Comparison of ENCODE assay signal across 8 mouse cellular contexts in genomic region chr14:87140327-87140962, GRCm38 (mm10). TPM values are rescaled to one million over a fixed set of nuclear protein-coding genes. Genes with fewer than 3 reads are reported as not detected.
A peak's percentile ranks its signal among the peaks of the same experiment; 100 is the strongest.
DNase-seq lines count a peak whose midpoint lies in the region; ATAC-seq and TF ChIP-seq lines count a peak whose summit lies in the region.

No protein-coding gene starts in this region.

- no peaks in the 10 kb centered on the region for H3K36me3 ChIP-seq in liver, adult 2 months (ENCODE audit: control insufficient read depth, insufficient read depth, low read length)
- H3K36me3 ChIP-seq in forebrain, embryonic 15.5 days, result no peaks in the 10 kb centered on the region
- no peaks in the 10 kb centered on the region for H3K36me3 ChIP-seq in limb, embryonic 13.5 days

- H3K27me3 ChIP-seq in liver, adult 2 months (ENCODE audit: control insufficient read depth, insufficient read depth, low read length), result no peaks in the 10 kb centered on the region
- H3K27me3 ChIP-seq in forebrain, embryonic 15.5 days, result no peaks in the 10 kb centered on the region
- H3K27me3 ChIP-seq in limb, embryonic 13.5 days, result no peaks in the 10 kb centered on the region

- no peak overlapping the region for H3K27ac ChIP-seq in liver, adult 2 months (replicated peaks; ENCODE audit: insufficient read depth, low read depth, low read length)
- no peak overlapping the region for H3K27ac ChIP-seq in forebrain, embryonic 15.5 days (replicated peaks)
- no peak overlapping the region for H3K27ac ChIP-seq in limb, embryonic 13.5 days

- peaks cover 1% of the 10 kb centered on the region; the same call in 1 of the 2 replicates for H3K4me1 ChIP-seq in liver, adult 2 months (ENCODE audit: control insufficient read depth, insufficient read depth, low read length)
- H3K4me1 ChIP-seq in forebrain, embryonic 15.5 days, result peaks cover 14% of the 10 kb centered on the region
- H3K4me1 ChIP-seq in limb, embryonic 13.5 days, result peaks cover 5% of the 10 kb centered on the region; the same call in 1 of the 2 replicates

- peak overlapping the region; percentile 92 for H3K4me2 ChIP-seq in forebrain, embryonic 15.5 days (replicated peaks)
- H3K4me2 ChIP-seq in limb, embryonic 13.5 days (replicated peaks), result peak overlapping the region; percentile 88

- no peaks in the 10 kb centered on the region for H3K79me2 ChIP-seq in liver, adult 2 months (ENCODE audit: control insufficient read depth, insufficient read depth, low read length)

- WGBS in liver, adult 2 months, result 2% methylated on average over 17 of the region's 17 CpGs
- WGBS in forebrain, embryonic 15.5 days, result 2% methylated on average over 17 of the region's 17 CpGs
- 3% methylated on average over 17 of the region's 17 CpGs for WGBS in limb, embryonic 13.5 days

- peak; percentile 53 for DNase-seq in liver, adult 2 months (ENCODE audit: extremely low read depth, low read depth, low spot score)
- DNase-seq in liver (no peak), ZHBTc4 (ENCODE audit: low read depth, low spot score) (peak; percentile 53)
- DNase-seq in naive thymus-derived CD4-positive, alpha-beta T cell, adult 2 months (ENCODE audit: low read depth), result peak; percentile 72
- no peak for DNase-seq in testis, postnatal 14 days (ENCODE audit: low spot score)
- no peak for DNase-seq in spleen, postnatal 4 days (ENCODE audit: low spot score in 2 of 2)

- peak overlapping the region; percentile 50 for H3K9ac ChIP-seq in liver, adult 2 months (ENCODE audit: low read depth, low read length)
- peak overlapping the region; percentile 36 for H3K9ac ChIP-seq in forebrain, embryonic 15.5 days (replicated peaks)
- peak overlapping the region; percentile 74 for H3K9ac ChIP-seq in limb, embryonic 13.5 days

- TF ChIP-seq POLR2A in liver, adult 2 months (IDR thresholded peaks at IDR 0.05; ENCODE audit: extremely low read depth, insufficient read depth, low read length), result no peak

- H3K9me3 ChIP-seq in forebrain, embryonic 15.5 days, result no peaks in the 10 kb centered on the region
- H3K9me3 ChIP-seq in limb, embryonic 13.5 days, result no peaks in the 10 kb centered on the region

- TF ChIP-seq CTCF in liver, adult 2 months (IDR thresholded peaks at IDR 0.05; ENCODE audit: low read depth, low read length), result no peak

- peak overlapping the region; percentile 81 for H3K4me3 ChIP-seq in liver, adult 2 months (ENCODE audit: insufficient read depth, low read depth, low read length)
- H3K4me3 ChIP-seq in forebrain, embryonic 15.5 days, result peak overlapping the region; percentile 81
- H3K4me3 ChIP-seq in limb, embryonic 13.5 days, result peak overlapping the region; percentile 79

- ATAC-seq in forebrain, embryonic 15.5 days (replicated peaks), result no peak
- ATAC-seq in limb, embryonic 13.5 days (ENCODE audit: low FRiP score, low read depth), result peak; percentile 25; the same call in 1 of the 2 replicates

RNA-seq across cellular contexts. Expression of gene Diaph3, which starts 0.6 kb away (rescaled TPM):
- 0.18 and 0.74 TPM in 2 replicates for total RNA-seq in liver, adult 2 months (2014; rRNA removed)
- 0.02 TPM in 1 of 2 replicates, not detected in the other for polyA plus RNA-seq in liver, adult 2 months (2012; rRNA removed)
- 6.4 and 7.3 TPM in 2 replicates for polyA plus RNA-seq in forebrain, embryonic 15.5 days (2015; fragmentation: Nextera tagmentation; extraction: Ambion mirVana)
- 12.3 and 13.1 TPM in 2 replicates for polyA plus RNA-seq in limb, embryonic 13.5 days (2015; fragmentation: Nextera tagmentation; extraction: Ambion mirVana)

Comparison
In these comparisons a context has a peak if more than half of its experiments do, and no peak if none do; other contexts are left out.
1. DNase-seq: peak in liver, adult 2 months (single experiment), ZHBTc4 (single experiment) and naive thymus-derived CD4-positive, alpha-beta T cell, adult 2 months (single experiment); none in liver (single experiment), testis, postnatal 14 days (single experiment) and spleen, postnatal 4 days (0 of 2).
2. Peak in every context shown above with its lines, with median percentiles within 50 percentile points of each other: H3K4me3 ChIP-seq and H3K9ac ChIP-seq.